Mouse (Mus musculus): Measurements from ENCODE around the gene Zfp651. TPM values are rescaled to one million over a fixed set of nuclear protein-coding genes. Genes with fewer than 3 reads are reported as not detected.

The Zfp651 gene
- total RNA-seq, 2 experiments from 2014 or later: 0.62 TPM; not detected in 1

DNA sequence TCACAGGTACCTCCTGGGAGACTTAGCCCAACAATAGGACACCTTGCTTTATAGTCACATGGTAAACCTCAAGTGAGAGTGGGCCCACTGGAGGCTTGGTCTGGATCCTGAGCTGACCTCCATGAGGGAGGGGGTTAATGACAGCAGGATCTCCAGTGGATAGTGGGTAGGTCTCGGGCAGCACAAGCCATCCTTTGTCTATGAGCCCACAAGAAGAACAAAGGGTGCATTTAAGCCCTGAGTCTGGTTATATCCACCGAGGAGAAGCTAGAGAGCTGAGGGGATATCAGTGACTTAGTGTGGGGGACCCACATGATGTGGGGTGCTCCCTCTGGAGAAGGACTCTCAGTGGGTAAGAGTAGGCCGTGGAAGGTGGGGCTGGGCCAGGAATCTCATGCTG lies 49.4 kb downstream of the Zfp651 start:
- ATAC-seq (replicated peaks; ENCODE audit: poor library complexity): no peak

DNA sequence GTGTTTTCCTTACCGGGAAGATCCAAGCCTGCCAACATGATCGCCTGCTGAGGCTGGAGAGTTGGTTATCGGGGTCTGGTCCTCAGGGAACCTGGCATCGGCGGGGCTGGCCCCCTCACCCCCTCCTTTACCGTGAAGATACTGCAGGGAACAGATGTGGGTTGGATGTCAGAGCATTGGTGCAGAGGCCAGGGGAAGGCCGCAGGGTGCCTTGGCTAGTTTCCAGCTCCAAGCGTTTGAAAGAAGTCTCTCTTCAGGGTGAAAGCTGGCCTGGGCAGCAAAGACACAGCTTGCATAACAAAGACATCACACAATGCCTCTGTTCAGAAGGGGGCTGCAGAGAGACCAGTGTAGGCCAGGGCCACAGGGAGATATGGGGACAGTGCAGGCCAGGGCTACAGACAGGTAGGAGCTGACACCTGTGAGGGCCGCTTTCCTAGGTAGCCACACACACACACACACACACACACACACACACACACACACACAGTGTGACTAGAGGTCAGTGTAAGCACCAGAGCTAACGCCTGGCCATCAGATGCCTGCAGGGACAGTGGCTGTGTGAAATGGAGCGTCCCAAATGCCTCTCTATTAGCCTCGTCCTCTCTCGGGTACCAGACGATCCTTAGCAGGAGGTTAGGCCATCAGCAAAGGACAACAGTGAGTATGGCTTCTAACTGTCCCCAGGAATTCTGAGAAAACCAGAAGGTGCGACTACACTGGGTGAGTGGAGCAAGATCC lies 51.1 kb downstream of the Zfp651 start:
- ATAC-seq (replicated peaks; ENCODE audit: poor library complexity): no peak

DNA sequence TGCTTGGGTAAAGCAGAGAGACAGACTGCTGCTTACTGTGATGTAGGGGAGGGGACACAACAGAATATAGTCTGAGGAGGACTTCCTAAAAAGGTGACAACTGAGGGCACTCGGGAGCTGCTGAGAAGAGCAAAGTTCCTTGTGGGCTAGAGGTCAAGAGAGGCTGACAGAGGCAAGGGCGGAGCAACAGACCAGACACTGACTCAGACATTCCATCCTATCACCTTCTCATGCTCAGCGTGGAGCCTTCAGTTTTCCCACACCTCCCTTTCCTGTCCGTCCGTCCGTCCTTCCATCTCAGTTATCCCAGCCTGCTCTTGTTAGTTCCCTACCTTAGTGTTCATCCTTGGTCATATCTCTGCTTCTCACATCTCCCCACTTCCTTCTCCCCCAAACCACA lies 56.1 kb downstream of the Zfp651 start:
- no peak for ATAC-seq (replicated peaks; ENCODE audit: poor library complexity)

DNA sequence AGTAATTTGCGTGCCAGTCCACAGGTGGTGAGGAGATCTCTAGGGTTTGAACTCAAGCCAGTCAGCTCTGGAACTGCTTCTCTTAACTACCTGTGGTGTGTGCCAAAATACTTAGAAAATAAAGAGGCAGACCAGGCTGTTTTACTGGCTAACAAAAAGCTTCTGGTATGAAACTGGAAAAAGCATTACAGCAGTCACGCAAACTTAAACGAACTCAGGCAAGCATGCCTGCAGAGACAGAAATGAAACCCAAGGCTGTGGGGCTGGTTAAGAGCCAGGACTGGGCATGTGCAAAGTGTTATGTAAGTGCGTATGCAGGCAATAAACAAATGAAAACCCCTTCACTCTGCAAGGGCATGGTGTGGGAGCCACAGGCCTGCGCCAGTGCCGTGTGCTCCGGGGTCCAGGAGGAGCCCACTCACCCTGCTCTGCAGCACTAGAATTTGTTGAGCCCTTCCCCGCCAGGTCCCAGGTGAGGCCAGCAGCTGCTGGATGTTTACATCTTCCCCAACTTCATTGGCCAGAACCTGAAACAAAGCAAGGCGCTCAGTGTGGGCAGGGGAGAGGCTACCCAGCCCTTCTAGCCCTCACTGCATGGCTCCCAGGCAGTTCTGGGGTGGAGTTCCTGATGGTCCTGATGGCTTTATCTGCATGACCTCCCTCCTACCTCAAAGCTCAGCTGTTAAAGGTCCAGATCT lies 60.1 kb downstream of the Zfp651 start:
- no peak for ATAC-seq (replicated peaks; ENCODE audit: poor library complexity)

DNA sequence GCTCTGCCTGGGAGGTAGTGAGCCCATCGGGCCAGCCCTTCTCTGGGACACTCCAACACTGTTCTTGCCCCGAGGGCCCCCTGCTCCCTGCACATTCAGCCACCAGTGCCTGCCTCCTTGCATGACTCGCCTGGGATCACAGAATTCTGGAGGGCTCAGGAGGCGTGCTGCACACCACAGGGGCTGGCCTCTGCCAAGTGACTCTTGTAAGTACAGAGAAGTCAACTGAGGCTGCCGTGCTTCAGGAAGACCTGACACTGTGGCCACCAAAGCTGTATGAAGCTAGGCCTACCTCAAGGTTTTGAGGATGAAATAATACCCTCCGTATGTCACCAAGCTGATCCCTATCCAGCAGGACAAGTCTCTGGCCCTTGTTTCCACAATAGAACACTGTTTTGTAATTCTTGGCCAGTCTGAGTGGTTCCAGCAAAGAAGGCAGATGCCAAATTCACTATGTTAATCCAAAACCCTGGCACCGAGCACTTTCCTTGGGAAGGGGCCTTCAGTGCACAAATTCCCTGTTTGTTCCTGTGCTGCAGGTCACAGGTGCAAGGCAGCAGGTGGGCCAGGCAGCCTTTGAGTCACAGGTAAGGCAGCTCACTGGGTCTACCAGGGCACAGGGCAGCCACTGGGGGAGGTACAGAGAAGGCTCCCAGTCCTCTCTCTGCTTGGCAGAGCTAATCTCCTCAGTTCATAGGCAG lies 60.8 kb downstream of the Zfp651 start:
- no peak for ATAC-seq (replicated peaks; ENCODE audit: poor library complexity)

DNA sequence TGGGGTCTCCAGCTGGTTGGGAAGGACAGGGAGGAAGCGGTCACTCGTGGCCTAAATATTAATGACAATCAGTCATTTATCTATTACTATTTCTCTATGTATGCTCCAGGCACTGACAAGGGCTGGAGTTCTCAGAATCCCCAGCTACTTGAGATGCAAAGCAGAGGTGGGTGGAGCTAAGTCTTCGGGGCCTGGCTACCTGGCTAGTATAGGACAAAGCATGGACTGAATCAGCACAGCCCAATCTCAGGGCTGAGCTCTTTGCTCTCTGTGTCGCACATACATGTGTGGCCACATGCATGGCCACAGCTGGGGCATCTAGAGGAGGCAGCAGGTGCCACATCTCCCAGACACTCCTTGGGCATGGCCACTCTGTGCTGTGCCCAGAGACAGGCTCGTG lies 61.6 kb downstream of the Zfp651 start:
- no peak for ATAC-seq (replicated peaks; ENCODE audit: poor library complexity)

Other genes with a start within 250 kb of the Zfp651 start
- gene Lyzl4, start 117.2 kb upstream of the Zfp651 start, total RNA-seq (2015): not detected in 2 replicates
- gene Lyzl4, start 117.2 kb upstream of the Zfp651 start, total RNA-seq (2017): not detected in 2 replicates
- not detected in 2 replicates for gene Vipr1, start 116.6 kb upstream of the Zfp651 start, total RNA-seq (2015)
- 0.12 and 0.41 TPM in 2 replicates for gene Vipr1, start 116.6 kb upstream of the Zfp651 start, total RNA-seq (2017)
- gene Sec22c, start 53.8 kb upstream of the Zfp651 start, total RNA-seq (2015): 11.1 and 11.5 TPM in 2 replicates
- 6.6 and 12.0 TPM in 2 replicates for gene Sec22c, start 53.8 kb upstream of the Zfp651 start, total RNA-seq (2017)
- gene Ss18l2, start 49.0 kb upstream of the Zfp651 start, total RNA-seq (2015): 43.7 and 71.4 TPM in 2 replicates
- gene Ss18l2, start 49.0 kb upstream of the Zfp651 start, total RNA-seq (2017): 39.8 and 59.3 TPM in 2 replicates
- 92.4 and 140 TPM in 2 replicates for gene Nktr, start 40.2 kb upstream of the Zfp651 start, total RNA-seq (2015)
- 100.0 and 142 TPM in 2 replicates for gene Nktr, start 40.2 kb upstream of the Zfp651 start, total RNA-seq (2017)
- gene Klhl40, start 18.3 kb downstream of the Zfp651 start, total RNA-seq (2015): not detected in 2 replicates
- 0.17 TPM in 1 of 2 replicates, not detected in the other for gene Klhl40, start 18.3 kb downstream of the Zfp651 start, total RNA-seq (2017)
- gene Hhatl, start 33.2 kb downstream of the Zfp651 start, total RNA-seq (2015): not detected in 2 replicates
- not detected in 2 replicates for gene Hhatl, start 33.2 kb downstream of the Zfp651 start, total RNA-seq (2017)
- 0.42 TPM in 1 of 2 replicates, not detected in the other for gene Ccdc13, start 80.1 kb downstream of the Zfp651 start, total RNA-seq (2015)
- gene Ccdc13, start 80.1 kb downstream of the Zfp651 start, total RNA-seq (2017): not detected in 2 replicates
- gene Higd1a, start 99.0 kb downstream of the Zfp651 start, total RNA-seq (2015): 89.9 and 101 TPM in 2 replicates
- gene Higd1a, start 99.0 kb downstream of the Zfp651 start, total RNA-seq (2017): 14.1 and 21.7 TPM in 2 replicates
- not detected in 2 replicates for gene Ackr2, start 139.0 kb downstream of the Zfp651 start, total RNA-seq (2015)
- gene Ackr2, start 139.0 kb downstream of the Zfp651 start, total RNA-seq (2017): not detected in 2 replicates
- gene Cyp8b1, start 157.0 kb downstream of the Zfp651 start, total RNA-seq (2015): not detected in 2 replicates
- gene Cyp8b1, start 157.0 kb downstream of the Zfp651 start, total RNA-seq (2017): not detected in 2 replicates
- 0.25 TPM in 1 of 2 replicates, not detected in the other for gene Fam198a, start 191.7 kb downstream of the Zfp651 start, total RNA-seq (2015)
- 0.17 and 0.30 TPM in 2 replicates for gene Fam198a, start 191.7 kb downstream of the Zfp651 start, total RNA-seq (2017)
- gene Pomgnt2, start 237.8 kb downstream of the Zfp651 start, total RNA-seq (2015): 3.2 and 4.6 TPM in 2 replicates
- gene Pomgnt2, start 237.8 kb downstream of the Zfp651 start, total RNA-seq (2017): 4.9 and 6.7 TPM in 2 replicates